Mouse (Mus musculus) embryonic fibroblast, embryonic 13.5 days (primary cell): Measurements from ENCODE around the gene Cadm1.

Experiments used
- CTCF ChIP-seq: IDR thresholded peaks from 2 replicates; pipeline ENCODE4 v1.5.1; 2011; ENCODE audit warnings: mild to moderate bottlenecking, control low read depth, low read length, moderate library complexity, borderline replicate concordance; ENCODE audit not compliant: insufficient read depth
- POLR2A ChIP-seq: IDR thresholded peaks from 2 replicates; pipeline ENCODE4 v1.6.1; 2011; ENCODE audit warnings: low read depth, mild to moderate bottlenecking, control low read depth, low read length, moderate library complexity

GRCm38 (mm10) chr9:47846275-47846674 lies 316.3 kb downstream of the Cadm1 start:
- TF ChIP-seq CTCF (no peak), POLR2A (no peak)
